Mouse (Mus musculus) layer of hippocampus, adult 2 months (tissue): ENCODE results near the gene Trp53bp2. TPM values are rescaled to one million over a fixed set of nuclear protein-coding genes. Genes with fewer than 3 reads are reported as not detected.

ENCODE experiments used
- DNase-seq, 2 experiments: peaks; one replicate each; pipeline ENCODE4 v3.0.0; 2022; ENCODE audit warnings: low spot score in 2 of 2
- H3K27ac ChIP-seq: fragments of 200-600 bp; 2 replicates; pipeline ENCODE4 v1.8.1; 2022
- H3K4me3 ChIP-seq: fragments of 200-600 bp; 2 replicates; pipeline ENCODE4 v1.8.1; 2022; ENCODE audit warnings: mild to moderate bottlenecking
- CTCF ChIP-seq: fragments of 200-600 bp; conservative IDR thresholded peaks from 2 replicates; pipeline ENCODE4 v1.8.1; 2022; ENCODE audit warnings: antibody characterized with exemption, mild to moderate bottlenecking, moderate library complexity
- long read RNA-seq, 2 experiments: library from polyadenylated mRNA; stranded (forward); transcript quantifications; one replicate each; pipeline ENCODE4 v2.0.0; 2021; ENCODE audit warnings: borderline mapping rate in 2 of 2
- total RNA-seq, 2 experiments: library from RNA; stranded (reverse); gene quantifications; 2 replicates each; pipeline ENCODE4 v1.2.3; 2021

Trp53bp2 gene
- 10 to 100 TPM; 31.1 to 32.4 TPM for total RNA-seq
- long read RNA-seq, experiment 1, full-length matches to known transcripts: 19 of 22 reads
- long read RNA-seq, experiment 1, partial matches to known transcripts: 2 of 22 reads
- long read RNA-seq, experiment 1, other reads (novel, unspliced or antisense): 1 of 22 reads
- long read RNA-seq, experiment 2, full-length matches to known transcripts: 31 of 43 reads
- long read RNA-seq, experiment 2, partial matches to known transcripts: 6 of 43 reads
- long read RNA-seq, experiment 2, other reads (novel, unspliced or antisense): 6 of 43 reads

- DNase-seq: peak; percentile 98 to 100
- H3K4me3 ChIP-seq: peak within 1 kb of the TSS; percentile 63
- peak; percentile 74 for TF ChIP-seq CTCF
- peak within 1 kb of the TSS; percentile 93 for H3K27ac ChIP-seq
Observed at GRCm38 (mm10) chr1:182408684-182409327, at the start of gene Trp53bp2. TSS of gene Trp53bp2 (plus strand) at chr1:182409172.

- H3K4me3 ChIP-seq: no peak overlapping the region
- H3K27ac ChIP-seq: no peak overlapping the region
- TF ChIP-seq CTCF: no peak
- DNase-seq: no peak
Observed at GRCm38 (mm10) chr1:182362703-182363102, 46.3 kb upstream of the Trp53bp2 start.

- no peak for TF ChIP-seq CTCF
- Histone ChIP-seq H3K27ac (no peak overlapping the region), H3K4me3 (no peak overlapping the region)
- DNase-seq: no peak
Observed at GRCm38 (mm10) chr1:182363683-182364404, 45.1 kb upstream of the Trp53bp2 start.

GRCm38 (mm10) chr1:182368309-182368708 is 40.7 kb upstream of the Trp53bp2 start:
- no peak for TF ChIP-seq CTCF
- DNase-seq: no peak
- H3K4me3 ChIP-seq: no peak overlapping the region
- H3K27ac ChIP-seq: no peak overlapping the region

GRCm38 (mm10) chr1:182368782-182369181 is 40.2 kb upstream of the Trp53bp2 start:
- no peak overlapping the region for H3K27ac ChIP-seq
- no peak for DNase-seq
- no peak overlapping the region for H3K4me3 ChIP-seq
- TF ChIP-seq CTCF: no peak

GRCm38 (mm10) chr1:182369435-182369834 is 39.5 kb upstream of the Trp53bp2 start:
- Histone ChIP-seq H3K27ac (no peak overlapping the region), H3K4me3 (no peak overlapping the region)
- DNase-seq: no peak
- TF ChIP-seq CTCF: no peak

- TF ChIP-seq CTCF: no peak
- H3K27ac ChIP-seq: no peak overlapping the region
- DNase-seq: no peak
- H3K4me3 ChIP-seq: no peak overlapping the region
Observed at GRCm38 (mm10) chr1:182371891-182372290, 37.1 kb upstream of the Trp53bp2 start.

- H3K27ac ChIP-seq: no peak overlapping the region
- H3K4me3 ChIP-seq: peak overlapping the region; percentile 14; the same call in 1 of the 2 replicates
- peak; percentile 13 to 34 for DNase-seq
- peak; percentile 90 for TF ChIP-seq CTCF
Observed at GRCm38 (mm10) chr1:182376221-182376620, 32.8 kb upstream of the Trp53bp2 start.

GRCm38 (mm10) chr1:182376826-182377225 is 32.1 kb upstream of the Trp53bp2 start:
- Histone ChIP-seq H3K27ac (no peak overlapping the region), H3K4me3 (no peak overlapping the region)
- DNase-seq: no peak
- TF ChIP-seq CTCF: no peak

- TF ChIP-seq CTCF: no peak
- H3K4me3 ChIP-seq: no peak overlapping the region
- no peak overlapping the region for H3K27ac ChIP-seq
- DNase-seq: no peak
Observed at GRCm38 (mm10) chr1:182377519-182377918, 31.5 kb upstream of the Trp53bp2 start.

GRCm38 (mm10) chr1:182378205-182378835 is 30.7 kb upstream of the Trp53bp2 start:
- TF ChIP-seq CTCF: no peak
- DNase-seq: no peak
- H3K4me3 ChIP-seq: no peak overlapping the region
- no peak overlapping the region for H3K27ac ChIP-seq

- Histone ChIP-seq H3K27ac (no peak overlapping the region), H3K4me3 (no peak overlapping the region)
- no peak for DNase-seq
- TF ChIP-seq CTCF: no peak
Observed at GRCm38 (mm10) chr1:182378876-182379275, 30.1 kb upstream of the Trp53bp2 start.

- DNase-seq: no peak
- no peak overlapping the region for H3K4me3 ChIP-seq
- no peak overlapping the region for H3K27ac ChIP-seq
- no peak for TF ChIP-seq CTCF
Observed at GRCm38 (mm10) chr1:182380683-182381082, 28.3 kb upstream of the Trp53bp2 start.
